Mouse (Mus musculus): Measurements from ENCODE around the gene Uba1y. TPM values are rescaled to one million over a fixed set of nuclear protein-coding genes. Genes with fewer than 3 reads are reported as not detected.
"Not testable (repeated sequence)": the region's sequence is repeated elsewhere in the genome, so short reads cannot be mapped to it uniquely, and the experiment has no call there.

The Uba1y gene
- total RNA-seq (2021), result not detected

- intact Hi-C loops (cut with DNase I), result no loop called here
These were observed at the start of gene Uba1y for GRCm38 (mm10) chrY:818396-818795. TSS of gene Uba1y (plus strand) at chrY:818649.

GRCm38 (mm10) chrY:797309-797708, 21.1 kb upstream of the Uba1y start, which contains the start of gene Zfy1:
TSS of gene Zfy1 (minus strand) at chrY:797409.
- DNase-seq; intact Hi-C loops (cut with DNase I): not testable (repeated sequence)

More at GRCm38 (mm10) chrY:818396-818795, at the start of gene Uba1y:
- no peak for DNase-seq

GRCm38 (mm10) chrY:808991-809661, 9.3 kb upstream of the Uba1y start:
- intact Hi-C loops (cut with DNase I), result no loop called here

GRCm38 (mm10) chrY:872404-872803, 54.0 kb downstream of the Uba1y start:
- intact Hi-C loops (cut with DNase I), result no loop called here
- no peak for DNase-seq

More at GRCm38 (mm10) chrY:808991-809661, 9.3 kb upstream of the Uba1y start:
- peak in 1 of 2 experiments; percentile 14 for DNase-seq

GRCm38 (mm10) chrY:872855-873549, 54.6 kb downstream of the Uba1y start:
- no peak for DNase-seq
- intact Hi-C loops (cut with DNase I), result no loop called here

Other genes with a start within 250 kb of the Uba1y start
- gene Zfy1, start 21.2 kb upstream of the Uba1y start, total RNA-seq (2021), result not detected
- gene Kdm5d, start 79.1 kb downstream of the Uba1y start, total RNA-seq (2021), result 10 to 100 TPM in 1 of 2 experiments, not detected in 1; 12.6 TPM
- 10 to 100 TPM in 1 of 2 experiments, not detected in 1; 62.6 TPM for gene Eif2s3y, start 191.9 kb downstream of the Uba1y start, total RNA-seq (2021)